Mouse (Mus musculus) left cerebral cortex, postnatal 14 days (tissue): ENCODE results near the gene Capza1. TPM values are rescaled to one million over a fixed set of nuclear protein-coding genes. Genes with fewer than 3 reads are reported as not detected.

Experiments
- DNase-seq, 2 experiments: peaks; one replicate each; pipeline ENCODE4 v3.0.0; 2021 to 2022; ENCODE audit warnings: low spot score in 2 of 2, mixed read lengths in 1 of 2
- intact Hi-C: fragments of 180-260 bp; cut with DNase I; formaldehyde crosslinking; loops from one replicate; pipeline ENCODE4 v1.15.1; 2025
- total RNA-seq, 2 experiments: library from RNA; stranded (reverse); gene quantifications; 2 replicates each; pipeline ENCODE4 v1.2.3; 2021

Capza1 gene
- total RNA-seq, 2 experiments from 2014 or later: 35.8 to 43.4 TPM

GRCm38 (mm10) chr3:104792360-104793270, 71.7 kb downstream of the Capza1 start:
- intact Hi-C loops: loop anchor here (5.0 kb wide), 1 partner anchor 70 kb away; the partner anchor contains the start of genes Capza1 and St7l
- DNase-seq: no peak

DNA sequence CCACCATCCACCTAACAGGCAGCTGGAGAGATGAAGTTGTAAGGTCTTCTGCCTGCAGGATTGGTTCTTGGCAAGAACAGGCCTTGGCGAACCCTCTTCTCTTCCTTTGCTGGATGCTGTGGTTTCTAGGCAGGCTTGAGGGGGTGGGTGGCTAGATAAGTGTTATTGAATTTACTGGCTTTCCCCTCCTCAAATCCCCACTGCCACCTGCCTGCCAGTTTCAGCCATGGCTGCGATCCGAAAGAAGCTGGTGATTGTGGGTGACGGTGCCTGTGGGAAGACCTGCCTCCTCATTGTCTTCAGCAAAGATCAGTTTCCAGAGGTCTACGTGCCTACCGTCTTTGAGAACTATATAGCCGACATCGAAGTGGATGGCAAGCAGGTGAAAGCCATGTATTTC, 72.6 kb downstream of the Capza1 start:
- intact Hi-C loops: loop anchor here (5.0 kb wide), 1 partner anchor 71 kb away; the partner anchor contains the start of genes Capza1 and St7l
- peak in 1 of 2 experiments; percentile 31 for DNase-seq

GRCm38 (mm10) chr3:104791017-104791416, 73.3 kb downstream of the Capza1 start:
- intact Hi-C loops: loop anchor here (5.0 kb wide), 1 partner anchor 71 kb away; the partner anchor contains the start of genes Capza1 and St7l
- peak in 1 of 2 experiments; percentile 13 for DNase-seq

DNA sequence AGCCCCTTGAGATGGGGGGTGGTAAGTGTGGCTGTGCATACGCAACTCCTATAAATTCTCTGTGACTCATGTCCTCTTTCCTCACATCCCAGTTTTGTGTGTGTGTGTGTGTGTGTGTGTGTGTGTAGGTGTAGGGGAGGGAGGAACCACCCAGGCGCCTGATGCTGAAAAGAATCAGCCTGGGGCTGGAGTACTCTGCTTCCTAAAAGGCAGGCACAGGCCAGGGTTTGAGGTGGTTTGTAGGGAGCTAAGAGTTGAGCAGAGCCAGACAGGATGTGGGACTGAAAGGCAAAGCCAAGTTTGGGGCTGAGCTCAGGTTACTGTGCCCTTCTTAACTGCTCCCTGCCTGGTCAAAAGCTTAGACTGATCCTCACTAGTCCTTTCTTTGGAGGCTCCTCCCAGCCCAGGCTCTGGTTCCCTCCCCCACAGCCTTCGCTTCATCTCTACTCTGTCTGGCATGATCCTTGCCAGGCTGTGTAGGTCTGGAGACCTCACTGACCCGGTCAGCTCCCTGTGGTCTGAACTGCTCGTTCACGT, 73.8 kb downstream of the Capza1 start:
- DNase-seq: peak; percentile 68 to 72
- intact Hi-C loops: loop anchor here (5.0 kb wide), 1 partner anchor 72 kb away; the partner anchor contains the start of genes Capza1 and St7l

DNA sequence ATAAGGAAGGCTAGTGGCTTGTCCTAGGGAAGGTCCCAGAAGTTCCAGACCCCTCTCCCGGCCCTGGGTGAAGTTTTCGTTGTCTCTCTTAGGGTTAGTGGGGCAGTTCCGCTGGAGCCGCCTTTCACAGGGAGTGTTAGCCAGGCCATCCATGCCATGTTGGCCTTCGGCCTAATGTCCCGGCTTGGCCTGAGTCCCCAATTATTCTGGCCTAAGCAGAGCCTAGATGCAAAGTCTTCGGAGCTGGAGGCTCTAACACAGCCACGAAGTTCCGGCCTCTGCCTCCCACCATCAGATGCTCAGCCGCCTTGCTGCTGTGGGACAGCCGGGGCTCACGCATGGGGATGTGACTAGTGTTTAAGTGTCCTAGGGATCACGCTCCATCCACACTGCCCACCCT, 74.5 kb downstream of the Capza1 start:
- peak in 1 of 2 experiments; percentile 19 for DNase-seq
- intact Hi-C loops: loop anchor here (5.0 kb wide), 1 partner anchor 72 kb away; the partner anchor contains the start of genes Capza1 and St7l

DNA sequence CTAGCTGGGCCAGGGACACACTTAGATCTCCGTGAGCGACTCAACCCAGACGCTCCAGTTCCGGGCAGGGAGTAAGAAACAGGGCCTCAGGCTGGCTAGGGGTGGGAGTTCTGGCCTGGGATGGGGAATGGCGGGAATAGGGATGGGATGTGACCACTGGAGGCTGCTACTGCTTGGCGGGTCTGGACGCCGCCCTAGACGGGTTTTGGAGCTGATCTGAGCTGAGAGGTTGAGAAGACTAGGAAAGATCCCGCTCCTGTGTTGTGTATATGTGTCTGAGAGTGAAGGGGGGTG, 75.0 kb downstream of the Capza1 start:
- DNase-seq: no peak
- intact Hi-C loops: no loop called here

- intact Hi-C loops: no loop called here
- DNase-seq: peak; percentile 59 to 62
These were observed 75.6 kb downstream of the Capza1 start for GRCm38 (mm10) chr3:104788561-104789311.

GRCm38 (mm10) chr3:104788075-104788474, 76.2 kb downstream of the Capza1 start, which contains the start of gene Rhoc:
Gene Rhoc (plus strand): TSS chr3:104788375.
- no peak for DNase-seq
- intact Hi-C loops: no loop called here

GRCm38 (mm10) chr3:104785284-104785683, 79.0 kb downstream of the Capza1 start:
- intact Hi-C loops: no loop called here
- no peak for DNase-seq

DNA sequence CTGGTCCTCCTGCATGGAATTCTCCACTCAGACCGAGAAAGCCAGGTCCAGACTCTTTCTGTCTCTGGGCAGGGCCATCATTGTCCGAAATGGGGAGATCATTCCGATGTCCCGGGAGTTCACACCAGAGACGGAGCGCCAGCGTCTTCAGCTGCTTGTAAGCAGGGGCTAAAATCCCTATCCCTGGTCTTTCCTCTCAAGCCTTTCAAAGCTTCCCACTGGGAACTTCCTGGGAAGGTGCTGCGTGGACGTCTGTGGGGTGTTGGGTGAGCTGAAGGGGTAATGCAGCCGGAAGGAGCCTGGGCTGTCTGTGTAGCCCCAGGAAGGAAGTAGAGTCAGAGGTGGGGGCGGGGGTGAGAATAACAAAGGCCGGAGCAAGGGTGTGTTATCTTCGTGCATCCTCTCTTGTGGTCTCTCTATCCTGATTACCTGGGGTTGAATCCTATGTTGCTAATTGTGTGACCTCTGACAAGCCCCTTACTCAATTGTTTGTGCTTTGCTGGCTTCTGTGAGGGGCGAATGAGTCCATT, 80.3 kb downstream of the Capza1 start:
- intact Hi-C loops: loop anchor here (5.0 kb wide), 1 partner anchor 278 kb away; no protein-coding TSS in a partner anchor
- DNase-seq: no peak

- intact Hi-C loops: loop anchor here (5.0 kb wide), 1 partner anchor 280 kb away; no protein-coding TSS in a partner anchor
- DNase-seq: no peak
These were observed 82.1 kb downstream of the Capza1 start for GRCm38 (mm10) chr3:104782061-104782681.

- DNase-seq: no peak
- intact Hi-C loops: loop anchor here (2.0 to 5.0 kb wide), 2 partner anchors 67 to 281 kb away; no protein-coding TSS in a partner anchor
These were observed 82.8 kb downstream of the Capza1 start, which contains the start of gene Fam19a3 for GRCm38 (mm10) chr3:104781471-104781903. Gene Fam19a3 (minus strand): TSS chr3:104781840.

DNA sequence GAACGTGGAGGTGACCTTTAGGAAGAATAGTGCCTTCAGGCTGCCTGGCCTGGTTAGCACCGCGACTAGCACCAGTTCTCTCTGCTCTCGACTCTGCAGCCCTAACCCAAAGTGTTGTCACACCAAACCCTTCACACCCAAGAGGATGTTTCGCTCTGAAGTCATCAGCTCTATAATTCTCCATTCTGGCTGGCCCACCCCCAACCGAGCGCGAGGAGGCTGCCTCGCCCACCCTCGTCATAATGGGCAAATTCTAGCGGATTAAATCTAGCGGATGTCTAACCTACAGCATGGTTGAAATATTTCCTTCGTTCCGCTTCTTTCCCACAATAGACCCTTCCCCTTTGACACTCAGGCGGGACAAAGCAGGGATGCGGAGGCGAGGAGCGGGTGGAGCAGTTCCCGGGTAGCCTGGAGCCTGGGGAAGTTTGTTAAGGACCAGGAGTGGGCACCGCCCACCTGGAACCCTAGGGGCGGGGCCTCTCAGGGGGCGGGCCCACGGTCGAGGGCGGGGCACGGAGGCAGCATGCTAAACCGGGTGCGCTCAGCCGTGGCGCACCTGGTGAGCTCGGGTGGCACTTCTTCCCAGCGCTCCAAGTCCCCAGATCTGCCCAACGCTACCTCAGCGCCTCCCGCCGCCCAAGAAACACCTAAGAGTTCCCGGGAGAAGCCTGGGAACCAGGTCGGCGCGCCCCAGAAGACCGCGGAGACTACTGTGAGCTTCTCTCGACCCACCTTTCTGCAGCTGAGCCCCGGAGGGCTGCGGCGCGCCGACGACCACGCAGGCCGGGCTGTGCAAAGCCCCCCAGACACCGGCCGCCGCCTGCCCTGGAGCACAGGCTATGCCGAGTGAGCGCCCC, 83.5 kb downstream of the Capza1 start, which contains the start of gene Ppm1j:
Gene Ppm1j, plus strand, starts transcription at position 496 of the 860 bp plus-strand sequence.
- peak in 1 of 2 experiments; percentile 19 for DNase-seq
- intact Hi-C loops: loop anchor here (2.0 to 5.0 kb wide), 2 partner anchors 66 to 282 kb away; no protein-coding TSS in a partner anchor

- intact Hi-C loops: loop anchor here (2.0 to 5.0 kb wide), 2 partner anchors 65 to 282 kb away; no protein-coding TSS in a partner anchor
- peak in 1 of 2 experiments; percentile 36 for DNase-seq
These were observed 84.4 kb downstream of the Capza1 start for GRCm38 (mm10) chr3:104779949-104780348.

GRCm38 (mm10) chr3:104777342-104777741, 87.0 kb downstream of the Capza1 start:
- peak in 1 of 2 experiments; percentile 34 for DNase-seq
- intact Hi-C loops: no loop called here

DNA sequence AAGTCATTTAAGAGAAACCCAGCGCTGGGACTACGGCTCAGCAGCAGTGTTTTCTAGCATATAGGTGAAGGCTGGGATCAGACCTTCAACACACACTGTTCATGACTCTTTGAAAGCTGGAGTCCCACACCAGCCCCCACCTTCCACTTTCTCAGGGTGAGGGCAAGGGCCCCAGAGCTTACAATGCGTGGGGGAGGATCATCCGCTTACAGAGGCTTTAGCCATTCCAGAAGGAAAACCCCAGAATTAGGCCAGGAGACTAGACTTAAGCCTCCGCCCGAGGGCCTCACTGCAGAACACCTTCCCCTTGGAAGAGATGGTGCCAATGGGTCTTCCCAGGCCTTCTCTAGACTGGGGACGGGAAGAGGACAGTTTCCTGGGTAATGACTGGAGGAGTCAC, 91.0 kb downstream of the Capza1 start:
- intact Hi-C loops: no loop called here
- DNase-seq: no peak
